Mouse (Mus musculus) hindbrain, embryonic 16.5 days (tissue): ENCODE measurements around the gene Nsun3. TPM values are rescaled to one million over a fixed set of nuclear protein-coding genes. Genes with fewer than 3 reads are reported as not detected.

Experiments
- ATAC-seq: fragments of 200-750 bp; cut with Nextera tagmentation; 2 replicates; pipeline ENCODE4 v1.8.0; 2017; ENCODE audit warnings: moderate TSS enrichment, moderate library complexity
- H3K27ac ChIP-seq: fragments of 300-500 bp; sonication (generic); 2 replicates; pipeline ENCODE4 v1.5.1; 2014; ENCODE audit warnings: low read depth, mild to moderate bottlenecking, control low read depth, low read length, moderate library complexity
- H3K27me3 ChIP-seq: fragments of 300-500 bp; sonication (generic); replicated peaks from 2 replicates; pipeline ENCODE4 v1.6.1; 2014; ENCODE audit warnings: low read length; ENCODE audit not compliant: control insufficient read depth, insufficient read depth
- H3K36me3 ChIP-seq: fragments of 300-500 bp; sonication (generic); 2 replicates; pipeline ENCODE4 v1.6.1; 2014; ENCODE audit warnings: mild to moderate bottlenecking, low read length, moderate library complexity, mixed read lengths; ENCODE audit not compliant: control insufficient read depth, insufficient read depth
- H3K4me1 ChIP-seq: fragments of 300-500 bp; sonication (generic); 2 replicates; pipeline ENCODE4 v1.6.1; 2014; ENCODE audit warnings: low read depth, low read length; ENCODE audit not compliant: control insufficient read depth, insufficient read depth
- H3K4me2 ChIP-seq: fragments of 300-500 bp; sonication (generic); 2 replicates; pipeline ENCODE4 v1.6.1; 2014; ENCODE audit warnings: mild to moderate bottlenecking, low read length, control low read depth, moderate library complexity
- H3K4me3 ChIP-seq: fragments of 300-500 bp; sonication (generic); 2 replicates; pipeline ENCODE4 v1.5.1; 2014; ENCODE audit warnings: mild to moderate bottlenecking, low read length, control low read depth, moderate library complexity
- H3K9ac ChIP-seq: fragments of 300-500 bp; sonication (generic); 2 replicates; pipeline ENCODE4 v1.6.1; 2014; ENCODE audit warnings: low read depth, mild to moderate bottlenecking, control low read depth, low read length, moderate library complexity
- H3K9me3 ChIP-seq: fragments of 300-500 bp; sonication (generic); 2 replicates; pipeline ENCODE4 v1.6.1; 2014; ENCODE audit warnings: mild to moderate bottlenecking, low read length, moderate library complexity; ENCODE audit not compliant: control insufficient read depth
- WGBS: fragments of 180-500 bp; shearing (Covaris S2); extraction: QIAGEN DNeasy Blood & Tissue Kit; methylation state at CpG from one replicate; pipeline ENCODE4 v1.1.7; 2014; 5-methylcytosine and 5-hydroxymethylcytosine counted together
- polyA plus RNA-seq: library from polyadenylated mRNA; unstranded; fragments of >200 nt; fragmentation: Nextera tagmentation; extraction: Ambion mirVana; gene quantifications from 2 replicates; pipeline ENCODE4 v1.2.1, GENCODE M21; 2015

Gene Nsun3
- polyA plus RNA-seq, 1 experiment from 2014 or later, result 9.1 TPM

DNA sequence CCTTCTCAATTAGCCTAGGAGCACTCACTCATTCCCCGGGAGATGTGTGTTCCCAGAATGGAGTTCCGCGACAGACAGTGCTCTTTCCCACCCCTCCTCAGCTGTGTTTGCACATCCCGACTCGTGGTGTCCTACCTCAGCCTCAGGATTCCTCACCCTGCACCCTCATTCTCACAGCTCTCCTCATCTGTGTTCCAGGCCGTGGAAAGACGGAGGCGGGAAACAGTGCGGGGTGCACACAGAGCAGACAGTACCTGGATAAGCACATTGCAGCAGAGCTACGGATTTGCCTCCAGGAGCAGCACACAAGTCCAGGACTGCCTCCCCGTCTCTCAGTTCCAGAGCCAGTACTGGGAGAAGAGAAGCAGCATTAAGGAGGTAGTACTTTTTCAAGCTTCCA, 10.6 kb downstream of the Nsun3 start:
- H3K9me3 ChIP-seq, result no peaks in the 10 kb centered on the region
- H3K4me1 ChIP-seq, result no peaks in the 10 kb centered on the region
- no peaks in the 10 kb centered on the region for H3K36me3 ChIP-seq
- no peak overlapping the region for H3K9ac ChIP-seq
- H3K4me2 ChIP-seq, result no peak overlapping the region
- H3K27ac ChIP-seq, result no peak overlapping the region
- ATAC-seq, result no peak
- H3K4me3 ChIP-seq, result no peak overlapping the region
- no peaks in the 10 kb centered on the region for H3K27me3 ChIP-seq
- 81% methylated on average over 11 of the region's 11 CpGs for WGBS

- WGBS, result 77% methylated on average over 4 of the region's 4 CpGs
- Histone ChIP-seq H3K4me2 (no peak overlapping the region), H3K36me3 (no peaks in the 10 kb centered on the region), H3K27ac (no peak overlapping the region), H3K9me3 (no peaks in the 10 kb centered on the region), H3K4me1 (no peaks in the 10 kb centered on the region), H3K9ac (no peak overlapping the region), H3K27me3 (no peaks in the 10 kb centered on the region), H3K4me3 (no peak overlapping the region)
- ATAC-seq, result no peak
Observed at GRCm38 (mm10) chr16:62773462-62773861, 13.2 kb downstream of the Nsun3 start.

DNA sequence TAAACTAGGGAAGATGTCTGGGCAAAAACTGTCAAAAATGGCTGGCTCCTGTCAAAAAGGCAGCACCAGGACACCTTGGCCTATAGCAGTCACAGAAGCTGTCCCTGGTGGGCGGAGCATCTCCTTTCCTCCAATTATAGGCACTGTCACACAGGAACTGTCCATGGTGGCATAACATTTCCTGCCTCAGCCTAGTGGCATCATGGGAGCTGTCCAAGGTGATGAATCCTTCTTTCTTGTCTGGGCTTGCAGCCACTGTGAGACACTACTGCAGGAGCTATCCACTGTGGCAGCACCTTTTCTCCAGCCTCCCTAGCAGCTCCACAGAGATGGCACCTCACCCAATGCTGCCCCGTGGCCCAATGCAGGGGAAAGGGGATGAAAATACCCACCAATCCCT, 28.3 kb downstream of the Nsun3 start:
- no peak for ATAC-seq
- Histone ChIP-seq H3K4me2 (no peak overlapping the region), H3K9ac (no peak overlapping the region), H3K9me3 (no peaks in the 10 kb centered on the region), H3K36me3 (no peaks in the 10 kb centered on the region), H3K27ac (no peak overlapping the region), H3K4me3 (no peak overlapping the region), H3K27me3 (no peaks in the 10 kb centered on the region), H3K4me1 (no peaks in the 10 kb centered on the region)
- WGBS, result 100% methylated on average over 2 of the region's 2 CpGs

GRCm38 (mm10) chr16:62755307-62755706, 31.3 kb downstream of the Nsun3 start:
- Histone ChIP-seq H3K9ac (no peak overlapping the region), H3K4me1 (no peaks in the 10 kb centered on the region), H3K27ac (no peak overlapping the region), H3K9me3 (no peaks in the 10 kb centered on the region), H3K4me3 (no peak overlapping the region), H3K4me2 (no peak overlapping the region), H3K36me3 (no peaks in the 10 kb centered on the region), H3K27me3 (no peaks in the 10 kb centered on the region)
- WGBS, result 95% methylated on average over 6 of the region's 6 CpGs
- no peak for ATAC-seq

- ATAC-seq, result no peak
- no peak overlapping the region for H3K4me2 ChIP-seq
- no peak overlapping the region for H3K9ac ChIP-seq
- no peak overlapping the region for H3K4me3 ChIP-seq
- H3K27ac ChIP-seq, result no peak overlapping the region
- no peaks in the 10 kb centered on the region for H3K9me3 ChIP-seq
- no peaks in the 10 kb centered on the region for H3K36me3 ChIP-seq
- WGBS, result 90% methylated on average over 1 of the region's 1 CpGs
- no peaks in the 10 kb centered on the region for H3K27me3 ChIP-seq
- no peaks in the 10 kb centered on the region for H3K4me1 ChIP-seq
Observed at GRCm38 (mm10) chr16:62753597-62753996, 33.0 kb downstream of the Nsun3 start.

DNA sequence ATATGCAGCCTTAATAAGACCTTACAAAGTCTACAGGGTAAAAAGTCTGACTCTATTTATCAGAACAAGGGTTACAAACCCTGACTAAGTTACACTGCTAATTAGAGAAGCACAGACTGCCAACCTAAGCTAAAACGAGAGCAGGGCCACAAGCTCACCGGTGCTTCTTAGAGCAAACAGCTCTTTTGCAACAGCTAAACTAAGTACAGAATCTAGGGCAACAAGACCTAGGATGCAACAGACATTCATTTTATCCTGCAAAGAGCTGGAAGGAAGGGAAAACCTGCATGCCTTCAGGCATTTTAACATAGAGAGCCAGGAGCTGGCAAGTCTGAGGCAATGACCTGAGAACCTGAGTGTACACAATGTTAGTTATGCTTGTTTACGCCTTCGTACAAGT, 33.5 kb downstream of the Nsun3 start:
- no peak for ATAC-seq
- WGBS, result 88% methylated on average over 4 of the region's 4 CpGs

GRCm38 (mm10) chr16:62745875-62746274, 40.7 kb downstream of the Nsun3 start:
- Histone ChIP-seq H3K9me3 (no peaks in the 10 kb centered on the region), H3K27me3 (no peaks in the 10 kb centered on the region), H3K27ac (no peak overlapping the region), H3K4me3 (no peak overlapping the region), H3K4me2 (no peak overlapping the region), H3K36me3 (no peaks in the 10 kb centered on the region), H3K9ac (no peak overlapping the region), H3K4me1 (no peaks in the 10 kb centered on the region)
- no peak for ATAC-seq
- WGBS, result 63% methylated on average over 2 of the region's 2 CpGs

More for the DNA sequence above, 33.5 kb downstream of the Nsun3 start:
- Histone ChIP-seq H3K36me3 (no peaks in the 10 kb centered on the region), H3K4me2 (no peak overlapping the region), H3K9ac (no peak overlapping the region), H3K9me3 (no peaks in the 10 kb centered on the region), H3K27ac (no peak overlapping the region), H3K27me3 (no peaks in the 10 kb centered on the region), H3K4me1 (no peaks in the 10 kb centered on the region), H3K4me3 (no peak overlapping the region)

DNA sequence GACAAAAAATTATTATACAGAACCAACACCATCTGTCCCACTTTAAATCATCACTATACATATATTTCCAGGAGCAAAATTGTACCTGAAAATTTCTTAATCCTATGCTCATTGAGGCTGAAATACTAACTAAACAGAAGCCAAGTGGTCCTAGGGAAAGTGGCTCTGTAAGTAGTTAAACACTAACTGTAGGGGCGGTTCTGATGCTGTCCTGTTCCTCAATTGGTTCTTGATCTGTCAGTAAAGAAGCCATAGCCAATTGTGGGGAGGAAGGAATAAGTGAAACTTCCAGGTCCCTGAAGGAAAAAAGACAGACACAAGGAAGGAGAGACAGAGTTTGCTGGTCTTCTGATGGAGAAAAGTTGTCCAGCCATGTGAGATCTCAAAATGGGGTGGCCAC, 52.3 kb downstream of the Nsun3 start:
- H3K36me3 ChIP-seq, result no peaks in the 10 kb centered on the region
- WGBS, result 91% methylated on average over 1 of the region's 1 CpGs
- H3K4me1 ChIP-seq, result no peaks in the 10 kb centered on the region
- H3K27me3 ChIP-seq, result no peaks in the 10 kb centered on the region
- no peak for ATAC-seq
- H3K4me2 ChIP-seq, result no peak overlapping the region
- no peak overlapping the region for H3K27ac ChIP-seq
- H3K9ac ChIP-seq, result no peak overlapping the region
- no peaks in the 10 kb centered on the region for H3K9me3 ChIP-seq
- no peak overlapping the region for H3K4me3 ChIP-seq

GRCm38 (mm10) chr16:62730291-62730690, 56.3 kb downstream of the Nsun3 start:
- WGBS, result 61% methylated on average over 4 of the region's 4 CpGs
- Histone ChIP-seq H3K27me3 (no peaks in the 10 kb centered on the region), H3K9me3 (peaks cover 4% of the 10 kb centered on the region), H3K36me3 (no peaks in the 10 kb centered on the region; the same call in 1 of the 2 replicates), H3K4me2 (no peak overlapping the region), H3K9ac (no peak overlapping the region), H3K27ac (no peak overlapping the region), H3K4me1 (no peaks in the 10 kb centered on the region), H3K4me3 (no peak overlapping the region)
- ATAC-seq, result no peak

DNA sequence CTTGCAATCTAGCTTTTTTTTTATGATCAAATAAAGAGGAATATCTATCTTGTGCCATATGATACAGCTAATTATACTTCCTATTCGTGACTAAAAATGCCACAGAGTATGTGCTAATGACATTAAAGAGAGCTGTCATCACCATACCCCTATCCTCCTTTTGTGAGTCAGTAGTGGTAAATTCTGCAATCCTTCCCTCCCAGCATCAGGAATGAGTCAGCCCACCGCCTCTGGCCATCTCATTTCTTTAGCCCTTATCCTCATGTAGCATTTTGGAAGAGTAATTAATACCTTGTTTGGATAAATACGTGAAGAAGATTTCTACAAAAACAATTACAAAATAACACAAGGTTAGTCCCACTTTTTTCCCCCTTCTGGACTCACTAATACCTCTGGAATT, 56.8 kb downstream of the Nsun3 start:
- no peaks in the 10 kb centered on the region for H3K4me1 ChIP-seq
- H3K9me3 ChIP-seq, result peaks cover 4% of the 10 kb centered on the region
- H3K4me3 ChIP-seq, result no peak overlapping the region
- H3K36me3 ChIP-seq, result no peaks in the 10 kb centered on the region; the same call in 1 of the 2 replicates
- H3K4me2 ChIP-seq, result no peak overlapping the region
- no peak overlapping the region for H3K27ac ChIP-seq
- 83% methylated on average over 3 of the region's 3 CpGs for WGBS
- no peaks in the 10 kb centered on the region for H3K27me3 ChIP-seq
- no peak for ATAC-seq
- H3K9ac ChIP-seq, result no peak overlapping the region
